Mouse (Mus musculus) gastrocnemius, postnatal 36 days (tissue): Measurements from ENCODE around the gene Spata7. TPM values are rescaled to one million over a fixed set of nuclear protein-coding genes. Genes with fewer than 3 reads are reported as not detected.

Source experiments
- DNase-seq, 2 experiments: peaks; one replicate each; pipeline ENCODE4 v3.0.0; 2022
- intact Hi-C: fragments of 180-260 bp; cut with DNase I; formaldehyde crosslinking; loops from one replicate; pipeline ENCODE4 v1.15.1; 2025
- total RNA-seq, 2 experiments: library from RNA; stranded (reverse); gene quantifications; 2 replicates each; pipeline ENCODE4 v1.2.3; 2021

Gene Spata7
- total RNA-seq, 2 experiments from 2014 or later, result 2.3 to 4.1 TPM

- intact Hi-C loops, result loop anchor here (10.0 kb wide), 1 partner anchor 65 kb away; the partner anchor contains the start of gene Ptpn21
- no peak for DNase-seq
Observed at GRCm38 (mm10) chr12:98669864-98670263, 41.9 kb downstream of the Spata7 start.

- DNase-seq, result no peak
- intact Hi-C loops, result loop anchor here (10.0 kb wide), 1 partner anchor 64 kb away; the partner anchor contains the start of gene Ptpn21
Observed at GRCm38 (mm10) chr12:98670429-98670828, 42.5 kb downstream of the Spata7 start.

DNA sequence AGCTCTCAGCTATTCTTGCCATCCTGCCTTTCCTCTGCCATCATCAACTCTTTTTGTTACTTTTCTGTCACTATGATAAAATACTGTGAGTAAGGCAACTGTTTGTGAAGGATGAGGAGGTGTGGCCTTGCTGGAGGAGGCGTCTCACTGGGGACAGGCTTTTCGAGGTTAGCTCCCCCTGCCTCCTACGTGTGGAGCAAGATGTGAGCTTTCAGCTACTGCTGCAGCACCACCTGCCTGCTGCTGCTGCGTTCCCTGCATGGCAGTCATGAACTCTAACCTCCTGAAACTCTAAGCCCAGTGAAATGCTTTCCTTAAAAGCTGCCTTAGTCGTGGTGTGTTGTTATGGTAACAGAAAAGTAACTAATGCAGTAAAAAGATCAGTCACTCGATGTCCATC, 45.9 kb downstream of the Spata7 start:
- intact Hi-C loops, result loop anchor here (10.0 kb wide), 1 partner anchor 61 kb away; the partner anchor contains the start of gene Ptpn21
- DNase-seq, result no peak

DNA sequence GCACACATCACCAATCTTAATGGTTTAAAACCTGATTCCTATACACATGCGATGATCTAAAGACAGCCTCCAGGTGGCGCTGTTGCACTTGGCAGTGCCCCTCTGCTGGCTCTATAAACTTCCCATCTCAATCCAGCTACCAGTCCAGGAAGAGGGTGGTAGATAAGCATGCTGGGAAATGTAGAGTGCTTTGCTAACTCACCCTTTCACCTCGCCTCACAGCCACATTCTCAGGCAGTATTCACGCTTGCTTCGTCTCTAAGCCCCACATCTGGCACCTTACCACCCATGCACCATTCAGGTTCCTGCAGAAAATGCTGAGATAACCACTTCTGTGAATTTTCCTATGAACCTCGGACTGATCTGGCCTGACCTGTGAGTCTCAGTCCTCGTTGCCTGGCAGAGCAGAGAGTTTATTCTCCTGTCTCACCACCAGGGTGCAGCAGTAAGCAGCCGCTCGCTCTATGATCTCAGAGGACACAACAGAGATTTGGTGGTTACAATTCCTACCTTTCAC, 46.7 kb downstream of the Spata7 start:
- DNase-seq, result peak; percentile 46 to 67
- intact Hi-C loops, result loop anchor here (5.0 to 10.0 kb wide), 2 partner anchors 60 to 83 kb away; partner anchors contain the start of gene Ptpn21

GRCm38 (mm10) chr12:98676861-98677260, 48.9 kb downstream of the Spata7 start:
- no peak for DNase-seq
- intact Hi-C loops, result loop anchor here (5.0 to 10.0 kb wide), 2 partner anchors 58 to 80 kb away; partner anchors contain the start of gene Ptpn21

GRCm38 (mm10) chr12:98677336-98677735, 49.4 kb downstream of the Spata7 start:
- DNase-seq, result no peak
- intact Hi-C loops, result loop anchor here (5.0 to 10.0 kb wide), 2 partner anchors 57 to 80 kb away; partner anchors contain the start of gene Ptpn21

DNA sequence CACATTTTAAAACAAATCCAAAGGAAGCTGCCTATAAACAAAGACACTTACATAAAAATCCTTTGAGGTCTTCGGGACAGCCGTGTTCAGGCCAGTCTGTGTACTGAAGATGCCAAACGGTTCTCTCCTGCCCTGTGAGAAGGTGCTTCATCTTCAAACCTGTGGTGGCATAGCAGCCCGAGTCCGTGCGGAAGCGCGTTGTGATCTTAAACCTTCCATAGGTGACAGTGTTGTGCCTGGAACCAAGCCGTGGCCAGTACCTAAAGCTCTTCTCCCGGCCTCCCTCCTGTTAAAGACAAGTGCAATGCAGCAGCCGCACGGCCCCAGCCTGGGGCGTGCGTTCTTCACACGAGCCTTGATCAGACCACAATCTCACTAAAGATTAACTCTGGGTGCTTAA, 51.9 kb downstream of the Spata7 start:
- intact Hi-C loops, result loop anchor here (5.0 to 10.0 kb wide), 2 partner anchors 55 to 77 kb away; partner anchors contain the start of gene Ptpn21
- no peak for DNase-seq

GRCm38 (mm10) chr12:98682196-98682595, 54.2 kb downstream of the Spata7 start:
- no peak for DNase-seq
- intact Hi-C loops, result no loop called here

GRCm38 (mm10) chr12:98683171-98683570, 55.2 kb downstream of the Spata7 start:
- DNase-seq, result no peak
- intact Hi-C loops, result no loop called here

- DNase-seq, result no peak
- intact Hi-C loops, result no loop called here
Observed at GRCm38 (mm10) chr12:98683574-98683973, 55.6 kb downstream of the Spata7 start.

GRCm38 (mm10) chr12:98690230-98690629, 62.3 kb downstream of the Spata7 start:
- no peak for DNase-seq
- intact Hi-C loops, result no loop called here

DNA sequence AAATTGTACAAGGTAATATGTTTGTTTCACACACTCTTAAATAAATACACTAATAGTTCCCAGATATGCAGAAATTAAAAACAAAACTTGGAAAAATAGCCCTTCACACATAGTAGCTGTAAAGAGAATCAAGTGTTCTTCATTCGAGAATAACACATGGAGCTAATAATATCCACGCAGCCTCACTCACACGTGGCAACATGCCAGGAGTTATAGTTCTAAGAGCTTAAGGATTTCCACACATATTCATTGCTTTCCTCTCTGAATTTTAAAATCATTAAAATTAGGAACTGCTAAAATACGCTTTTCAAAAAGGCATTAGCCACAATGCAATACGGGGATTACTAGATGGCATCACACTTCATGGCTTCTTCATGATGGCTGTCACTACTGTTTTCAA, 69.2 kb downstream of the Spata7 start:
- DNase-seq, result no peak
- intact Hi-C loops, result no loop called here

DNA sequence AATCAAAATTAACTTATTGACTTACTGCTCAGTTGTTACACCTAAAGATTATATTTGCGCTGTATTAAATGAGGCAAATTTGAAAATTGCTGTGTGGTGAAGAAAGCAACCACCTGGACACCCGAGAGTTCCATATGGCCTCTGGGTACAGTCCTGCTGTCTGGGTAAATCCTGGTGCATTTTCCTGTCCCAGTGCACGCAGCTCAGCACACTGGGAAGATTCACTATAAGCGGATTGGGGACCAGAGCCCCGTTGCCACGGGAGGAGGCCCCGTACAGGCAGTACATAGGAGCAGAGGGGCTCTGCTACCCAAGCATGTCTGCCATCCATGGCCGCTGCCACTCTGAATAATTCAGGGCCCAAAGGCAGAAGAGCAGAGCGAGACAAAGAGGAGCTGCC, 73.6 kb downstream of the Spata7 start:
- intact Hi-C loops, result no loop called here
- DNase-seq, result no peak

- DNase-seq, result no peak
- intact Hi-C loops, result no loop called here
Observed at GRCm38 (mm10) chr12:98703554-98703953, 75.6 kb downstream of the Spata7 start.

DNA sequence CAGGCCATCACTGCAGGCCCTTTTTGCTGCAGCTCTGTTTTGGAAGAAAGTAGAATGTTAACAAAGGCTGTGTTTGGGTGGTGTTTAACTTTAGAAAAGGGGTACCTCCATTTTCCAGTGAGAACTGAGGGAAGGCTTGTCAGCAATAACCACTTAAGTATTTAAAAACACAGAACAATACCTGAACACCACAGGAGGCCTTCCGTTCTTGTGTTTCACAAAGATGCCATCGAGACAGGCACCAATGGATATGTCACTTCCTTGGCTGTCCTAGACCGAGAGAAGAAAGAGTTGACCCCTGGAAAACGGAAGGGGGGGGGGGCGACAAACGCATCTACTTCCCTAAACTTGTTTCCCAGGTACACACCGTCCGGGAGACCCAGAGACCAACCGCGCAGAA, 76.0 kb downstream of the Spata7 start:
- intact Hi-C loops, result no loop called here
- no peak for DNase-seq

DNA sequence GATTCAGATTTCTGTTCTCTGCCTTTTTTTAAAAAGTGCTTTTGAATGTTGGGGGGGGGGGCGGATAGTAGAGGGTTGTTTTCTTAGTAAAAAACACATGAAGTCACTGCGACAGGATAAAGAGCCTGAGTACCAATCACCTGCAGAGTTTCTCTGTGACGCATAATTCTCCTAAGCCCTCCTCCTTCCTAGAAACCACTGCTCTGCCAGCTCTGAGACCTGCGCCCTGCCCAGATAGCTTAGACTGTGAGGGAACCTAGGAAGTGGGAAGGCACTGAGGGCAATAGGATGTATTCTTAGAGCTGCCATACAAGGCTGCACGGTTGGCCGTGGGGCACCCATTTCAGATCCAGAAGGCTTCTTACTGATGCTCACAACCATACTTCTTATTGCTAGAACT, 84.9 kb downstream of the Spata7 start:
- intact Hi-C loops, result no loop called here
- no peak for DNase-seq

DNA sequence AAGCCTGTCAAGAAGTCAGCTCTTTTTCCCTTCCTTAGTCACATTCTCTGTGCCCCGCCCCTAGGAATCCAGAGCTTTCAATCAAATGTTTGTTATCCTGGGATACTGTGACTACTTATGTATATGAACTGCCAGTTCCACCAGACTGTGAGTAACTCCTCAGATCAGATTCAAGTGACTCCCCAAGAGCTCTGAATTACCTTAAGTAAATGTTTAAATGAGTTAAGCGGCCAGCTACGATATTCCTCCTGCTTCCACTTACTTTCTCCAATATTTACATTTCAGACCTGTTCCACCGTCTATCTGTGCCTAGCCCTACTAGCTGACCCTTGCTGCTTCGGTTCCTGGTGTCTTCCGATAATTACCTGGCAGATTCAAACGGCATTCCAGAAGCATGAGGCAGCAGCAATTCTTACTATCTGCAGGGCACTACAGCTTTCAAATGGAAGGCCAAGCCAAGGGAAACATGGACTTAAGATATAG, 85.7 kb downstream of the Spata7 start:
- no peak for DNase-seq
- intact Hi-C loops, result no loop called here

GRCm38 (mm10) chr12:98714757-98715156, 86.8 kb downstream of the Spata7 start:
- intact Hi-C loops, result no loop called here
- no peak for DNase-seq

DNA sequence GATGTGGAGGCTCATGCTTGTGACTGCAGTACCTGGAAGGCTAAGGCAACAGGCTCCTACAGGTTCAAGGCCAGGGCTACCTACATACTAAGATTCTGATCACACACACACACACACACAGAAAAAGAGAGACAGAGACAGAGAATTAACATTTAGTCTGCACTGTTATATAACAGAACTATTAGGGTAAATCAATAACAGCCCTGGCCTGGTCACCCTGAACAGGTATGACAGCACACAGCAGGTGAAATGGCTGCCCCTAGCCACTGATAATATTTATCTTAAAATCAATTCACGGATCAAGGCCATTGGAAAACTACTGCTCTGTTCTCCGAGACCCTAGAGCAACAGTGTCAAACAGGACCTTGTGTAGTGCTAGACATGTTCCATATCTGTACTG, 88.2 kb downstream of the Spata7 start:
- no peak for DNase-seq
- intact Hi-C loops, result no loop called here
